Mouse (Mus musculus): ENCODE data around the gene Ddrgk1. TPM values are rescaled to one million over a fixed set of nuclear protein-coding genes. Genes with fewer than 3 reads are reported as not detected.

Ddrgk1 gene
- polyA plus RNA-seq, 1 experiment from 2014 or later, result 41.3 TPM

Other genes starting within 250 kb of the Ddrgk1 start
- gene Vps16, start 240.3 kb downstream of the Ddrgk1 start, polyA plus RNA-seq (2014; fragmentation: Nextera tagmentation; extraction: Ambion mirVana), result 45.1 and 52.0 TPM in 2 replicates
- gene Pced1a, start 240.0 kb downstream of the Ddrgk1 start, polyA plus RNA-seq (2014; fragmentation: Nextera tagmentation; extraction: Ambion mirVana), result 7.4 and 7.9 TPM in 2 replicates
- gene Ptpra, start 214.4 kb downstream of the Ddrgk1 start, polyA plus RNA-seq (2014; fragmentation: Nextera tagmentation; extraction: Ambion mirVana), result 72.9 and 79.7 TPM in 2 replicates
- gene Mrps26, start 100.9 kb downstream of the Ddrgk1 start, polyA plus RNA-seq (2014; fragmentation: Nextera tagmentation; extraction: Ambion mirVana), result 78.4 and 79.9 TPM in 2 replicates
- not detected in 2 replicates for gene Oxt, start 88.5 kb downstream of the Ddrgk1 start, polyA plus RNA-seq (2014; fragmentation: Nextera tagmentation; extraction: Ambion mirVana)
- gene Avp, start 82.1 kb downstream of the Ddrgk1 start, polyA plus RNA-seq (2014; fragmentation: Nextera tagmentation; extraction: Ambion mirVana), result 1.1 and 1.3 TPM in 2 replicates
- 18.8 and 19.7 TPM in 2 replicates for gene Fastkd5, start 34.6 kb downstream of the Ddrgk1 start, polyA plus RNA-seq (2014; fragmentation: Nextera tagmentation; extraction: Ambion mirVana)
- 8.9 and 10.4 TPM in 2 replicates for gene Ubox5, start 34.6 kb downstream of the Ddrgk1 start, polyA plus RNA-seq (2014; fragmentation: Nextera tagmentation; extraction: Ambion mirVana)
- 0.66 and 0.69 TPM in 2 replicates for gene Lzts3, start 21.9 kb downstream of the Ddrgk1 start, polyA plus RNA-seq (2014; fragmentation: Nextera tagmentation; extraction: Ambion mirVana)
- gene Itpa, start 3.0 kb upstream of the Ddrgk1 start, polyA plus RNA-seq (2014; fragmentation: Nextera tagmentation; extraction: Ambion mirVana), result 88.7 and 91.0 TPM in 2 replicates
- 0.17 and 0.32 TPM in 2 replicates for gene Slc4a11, start 32.9 kb upstream of the Ddrgk1 start, polyA plus RNA-seq (2014; fragmentation: Nextera tagmentation; extraction: Ambion mirVana)
- 47.8 and 48.6 TPM in 2 replicates for gene 4930402H24Rik, start 241.7 kb upstream of the Ddrgk1 start, polyA plus RNA-seq (2014; fragmentation: Nextera tagmentation; extraction: Ambion mirVana)
- 6.5 and 8.0 TPM in 2 replicates for gene Atrn, start 241.8 kb upstream of the Ddrgk1 start, polyA plus RNA-seq (2014; fragmentation: Nextera tagmentation; extraction: Ambion mirVana)

Data from heart, embryonic 11.5 days (tissue).